Mouse (Mus musculus) left cerebral cortex, postnatal 14 days (tissue): ENCODE results near the gene Vav2. TPM values are rescaled to one million over a fixed set of nuclear protein-coding genes. Genes with fewer than 3 reads are reported as not detected.

Experiments used
- DNase-seq, 2 experiments: peaks; one replicate each; pipeline ENCODE4 v3.0.0; 2021 to 2022; ENCODE audit warnings: low spot score in 2 of 2, mixed read lengths in 1 of 2
- intact Hi-C: fragments of 180-260 bp; cut with DNase I; formaldehyde crosslinking; loops from one replicate; pipeline ENCODE4 v1.15.1; 2025
- total RNA-seq, 2 experiments: library from RNA; stranded (reverse); gene quantifications; 2 replicates each; pipeline ENCODE4 v1.2.3; 2021

Vav2 gene
- total RNA-seq, 2 experiments from 2014 or later, result 15.9 to 18.9 TPM

GRCm38 (mm10) chr2:27331560-27331959 is 95.3 kb downstream of the Vav2 start:
- no peak for DNase-seq
- intact Hi-C loops, result no loop called here

DNA sequence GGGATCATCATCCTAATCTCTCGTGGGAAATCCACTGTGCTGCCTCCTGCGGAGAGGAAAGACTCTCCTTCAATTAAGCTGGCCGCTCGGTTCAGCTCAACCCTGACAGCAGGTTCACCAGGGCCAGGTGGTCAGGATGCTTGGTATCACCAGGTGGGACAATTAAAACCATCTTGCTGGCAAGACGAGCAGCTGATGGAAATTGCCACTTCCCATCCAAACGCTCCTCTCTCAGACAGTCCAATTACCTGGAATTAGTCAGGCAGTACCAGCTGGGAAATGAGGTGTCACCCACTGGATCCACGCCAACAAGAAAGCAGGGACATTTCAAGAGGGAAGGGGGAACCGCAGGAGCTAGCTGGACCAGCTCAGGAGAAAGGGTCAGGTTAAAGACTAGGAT is 96.4 kb downstream of the Vav2 start:
- intact Hi-C loops, result no loop called here
- DNase-seq, result no peak

DNA sequence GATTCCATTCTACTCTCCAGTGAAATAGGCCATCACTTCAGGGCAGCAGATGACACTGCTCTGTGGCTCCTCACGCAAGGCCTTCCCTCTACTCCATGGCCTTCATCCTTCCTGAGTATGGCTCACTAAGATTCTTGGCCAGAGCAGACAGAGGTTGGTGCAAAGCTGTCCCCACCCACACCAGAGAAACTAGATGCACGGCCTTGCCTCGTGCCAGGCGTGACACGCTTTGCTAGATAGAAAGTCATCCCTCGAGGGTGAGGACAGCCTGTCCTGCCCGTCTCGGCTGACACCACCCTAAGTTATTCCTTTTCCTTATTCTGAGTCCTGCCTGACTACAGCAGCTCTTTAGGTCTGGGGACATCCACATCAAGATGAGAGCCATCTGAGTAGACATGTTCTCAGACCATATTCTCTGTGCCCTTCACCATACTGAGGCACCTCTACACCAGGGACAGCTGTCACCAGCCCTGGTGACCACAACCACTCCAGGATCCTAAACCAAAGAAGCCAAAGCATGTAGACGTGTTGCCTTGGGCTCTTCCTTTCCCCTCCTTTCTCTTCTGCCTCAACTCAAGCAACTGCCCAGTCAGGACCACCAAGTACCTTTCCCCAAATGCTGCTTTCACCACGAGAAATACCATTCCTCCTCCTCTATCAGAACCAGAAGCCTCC is 97.3 kb downstream of the Vav2 start:
- intact Hi-C loops, result no loop called here
- no peak for DNase-seq

- DNase-seq, result no peak
- intact Hi-C loops, result no loop called here
Measured at GRCm38 (mm10) chr2:27328613-27329041, 98.2 kb downstream of the Vav2 start.

GRCm38 (mm10) chr2:27327886-27328285 is 98.9 kb downstream of the Vav2 start:
- DNase-seq, result no peak
- intact Hi-C loops, result no loop called here

DNA sequence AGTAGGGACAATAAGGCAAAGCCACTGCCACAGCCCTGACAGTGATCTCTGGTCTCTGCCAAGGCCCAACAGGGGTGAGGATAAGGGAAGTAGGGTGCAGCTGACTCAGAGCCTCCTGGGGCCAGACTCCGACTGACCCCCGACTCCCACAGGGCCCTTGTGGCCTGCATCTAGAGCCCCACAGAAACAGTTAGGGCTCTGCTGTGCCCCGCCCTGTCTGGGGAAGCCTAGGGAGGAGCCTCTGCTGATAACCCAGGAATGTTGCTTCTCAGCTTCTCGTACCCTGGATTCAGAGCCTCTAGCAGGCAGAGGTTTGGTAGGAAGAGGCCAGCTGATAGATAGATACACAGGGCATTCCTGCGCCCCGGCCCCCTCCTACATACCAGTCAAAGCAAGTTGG is 99.8 kb downstream of the Vav2 start:
- intact Hi-C loops, result no loop called here
- no peak for DNase-seq

DNA sequence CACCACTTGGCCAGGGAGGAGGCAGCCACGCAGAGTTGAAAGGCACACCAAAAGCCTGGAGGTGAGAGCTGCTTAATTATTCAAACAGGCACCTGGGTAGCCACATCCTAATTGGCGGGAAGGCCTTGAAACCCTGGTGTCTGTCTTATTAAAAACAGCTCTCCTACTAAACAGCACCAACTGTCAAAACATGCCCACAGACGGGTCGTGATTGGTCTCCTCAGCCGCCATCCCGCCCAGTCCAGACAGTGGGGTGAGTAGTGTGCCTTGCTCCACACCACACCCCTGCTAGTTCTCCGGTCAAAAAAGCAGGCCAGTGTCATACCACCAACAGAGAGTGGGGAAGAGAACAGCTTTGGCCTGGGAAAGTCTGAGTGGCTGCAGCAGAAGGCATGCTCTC is 100.5 kb downstream of the Vav2 start:
- no peak for DNase-seq
- intact Hi-C loops, result no loop called here

GRCm38 (mm10) chr2:27324690-27325089 is 102.1 kb downstream of the Vav2 start:
- intact Hi-C loops, result no loop called here
- DNase-seq, result no peak

GRCm38 (mm10) chr2:27321431-27321875 is 105.4 kb downstream of the Vav2 start:
- peak in 1 of 2 experiments; percentile 23 for DNase-seq
- intact Hi-C loops, result no loop called here

DNA sequence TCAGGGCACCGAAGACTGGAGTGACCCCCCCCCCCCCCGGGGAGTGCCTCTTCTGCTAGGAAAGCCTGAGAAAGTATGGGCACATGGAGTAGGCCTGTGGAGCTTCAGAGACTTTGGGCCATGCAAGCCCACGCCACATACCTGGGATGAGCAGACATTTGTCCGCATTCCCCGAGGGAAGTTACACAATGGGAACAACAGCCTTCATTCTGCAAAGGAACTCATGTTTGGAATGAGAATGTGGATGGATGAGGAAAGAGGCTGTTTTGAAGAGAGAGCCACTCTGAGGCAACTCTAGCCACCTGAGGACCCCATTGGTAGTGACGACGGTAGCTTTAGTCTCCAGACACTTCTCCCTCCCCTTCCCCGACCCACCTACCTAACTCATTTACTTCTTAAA is 106.0 kb downstream of the Vav2 start:
- intact Hi-C loops, result no loop called here
- no peak for DNase-seq

GRCm38 (mm10) chr2:27318606-27319005 is 108.2 kb downstream of the Vav2 start:
- no peak for DNase-seq
- intact Hi-C loops, result no loop called here

DNA sequence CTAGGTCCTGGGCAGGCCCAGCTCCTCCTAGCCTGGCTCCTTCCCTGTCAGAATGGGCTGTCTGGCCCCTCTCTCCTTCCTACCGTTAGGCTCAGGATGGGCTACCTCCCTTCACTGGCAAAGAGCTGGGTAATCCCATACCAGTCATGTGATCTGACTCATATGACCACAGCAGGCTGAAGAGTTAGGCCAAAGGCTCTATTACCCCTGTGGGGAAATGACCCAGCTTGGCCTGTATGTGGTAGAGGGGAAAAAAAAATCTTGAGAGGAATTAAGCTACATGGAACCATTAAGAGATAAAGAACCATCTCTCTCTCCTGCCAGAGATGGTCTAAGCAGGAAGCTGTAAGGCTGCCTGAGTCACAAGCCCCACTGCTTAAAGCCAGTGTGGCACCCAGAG is 108.6 kb downstream of the Vav2 start:
- intact Hi-C loops, result no loop called here
- DNase-seq, result no peak

GRCm38 (mm10) chr2:27316167-27316566 is 110.7 kb downstream of the Vav2 start:
- DNase-seq, result no peak
- intact Hi-C loops, result no loop called here

GRCm38 (mm10) chr2:27314269-27314668 is 112.6 kb downstream of the Vav2 start:
- DNase-seq, result no peak
- intact Hi-C loops, result no loop called here

- intact Hi-C loops, result no loop called here
- no peak for DNase-seq
Measured at GRCm38 (mm10) chr2:27312500-27312899, 114.3 kb downstream of the Vav2 start.

- DNase-seq, result no peak
- intact Hi-C loops, result no loop called here
Measured at GRCm38 (mm10) chr2:27311606-27312005, 115.2 kb downstream of the Vav2 start.

GRCm38 (mm10) chr2:27310908-27311307 is 115.9 kb downstream of the Vav2 start:
- DNase-seq, result no peak
- intact Hi-C loops, result no loop called here

GRCm38 (mm10) chr2:27310221-27310620 is 116.6 kb downstream of the Vav2 start:
- intact Hi-C loops, result no loop called here
- DNase-seq, result no peak

GRCm38 (mm10) chr2:27306628-27307027 is 120.2 kb downstream of the Vav2 start:
- no peak for DNase-seq
- intact Hi-C loops, result no loop called here

- intact Hi-C loops, result no loop called here
Measured at GRCm38 (mm10) chr2:27304741-27305140, 122.1 kb downstream of the Vav2 start.

DNA sequence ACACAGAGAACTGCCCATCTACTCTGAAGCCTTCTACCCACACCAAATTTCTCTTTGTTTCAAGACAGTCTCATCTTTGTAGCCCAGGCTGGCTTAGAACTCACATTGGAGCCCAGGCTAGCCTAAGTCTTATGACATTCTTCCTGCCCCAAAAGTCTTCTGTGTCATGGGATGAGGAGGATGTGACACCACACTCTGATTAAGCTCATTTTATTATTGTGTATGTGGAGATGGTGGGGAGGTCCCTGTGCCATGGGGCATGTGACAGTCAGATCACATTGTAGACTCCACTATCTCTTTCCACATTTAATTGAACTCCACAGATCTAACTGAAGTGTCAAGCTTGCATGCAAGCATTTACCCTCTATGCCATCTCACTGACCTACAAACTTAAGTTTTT is 122.8 kb downstream of the Vav2 start:
- no peak for DNase-seq
- intact Hi-C loops, result no loop called here

More at GRCm38 (mm10) chr2:27304741-27305140, 122.1 kb downstream of the Vav2 start:
- DNase-seq, result no peak
